Mouse (Mus musculus) R1 (cell line): ENCODE data around the gene Tmc3.

Source experiments
- DNase-seq: peaks from one replicate; pipeline ENCODE4 v3.0.0-alpha.2; 2018; ENCODE audit warnings: low read depth, low spot score

Gene Tmc3

GRCm38 (mm10) chr7:83584639-83585471, at the start of gene Tmc3:
TSS of gene Tmc3 (plus strand) at chr7:83584927.
- DNase-seq: peak; percentile 40

DNA sequence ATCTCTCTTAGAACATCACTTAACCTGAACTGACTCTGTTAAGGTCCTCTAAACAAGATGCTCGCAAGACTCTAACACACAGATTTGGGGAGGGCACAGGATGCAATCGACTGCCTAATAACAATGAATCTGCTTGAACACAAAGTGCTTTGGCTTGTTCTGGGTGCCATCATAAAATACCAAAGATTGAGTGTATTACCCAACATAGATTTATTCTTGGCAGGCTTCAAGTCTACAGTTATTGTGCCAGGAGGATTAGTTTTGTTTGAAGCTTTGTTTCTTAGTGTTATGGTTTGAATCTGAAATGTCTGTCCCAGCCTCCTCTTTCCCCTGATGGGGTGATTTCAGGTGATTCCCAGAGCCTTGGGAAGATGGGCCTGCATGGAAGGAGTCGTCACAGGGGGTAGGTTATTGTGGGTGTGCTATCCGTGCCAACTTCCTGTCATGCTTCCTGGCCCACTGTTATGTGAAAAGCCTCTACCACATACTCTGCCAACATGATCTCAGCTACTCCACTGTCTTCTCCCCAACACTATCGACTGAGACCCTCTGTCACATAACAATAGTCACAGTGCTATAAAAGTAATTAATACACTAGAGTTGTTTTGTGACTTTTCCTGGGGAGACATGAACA, 43.1 kb upstream of the Tmc3 start:
- no peak for DNase-seq

GRCm38 (mm10) chr7:83548686-83549352, 35.9 kb upstream of the Tmc3 start:
- DNase-seq: no peak

DNA sequence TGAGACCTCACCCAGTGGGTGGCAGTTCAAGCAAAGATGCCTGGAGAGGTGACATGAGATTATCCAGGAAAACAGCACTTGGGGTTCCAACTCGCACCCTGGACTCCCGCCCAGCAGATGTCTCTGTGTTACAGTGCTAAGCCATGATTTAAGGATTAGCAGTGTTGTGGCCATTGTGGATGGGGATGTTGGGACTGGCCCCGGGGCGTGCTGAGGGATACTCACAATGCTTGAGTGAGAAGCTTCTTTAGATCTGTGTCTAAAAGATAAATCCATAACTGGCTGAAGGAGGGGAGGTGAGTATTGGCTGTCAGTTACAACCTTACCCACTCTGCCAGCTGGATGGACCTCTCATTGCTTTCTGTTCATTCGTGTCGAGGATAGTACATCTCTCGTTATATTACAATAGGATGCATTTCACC, 35.4 kb upstream of the Tmc3 start:
- DNase-seq: no peak

DNA sequence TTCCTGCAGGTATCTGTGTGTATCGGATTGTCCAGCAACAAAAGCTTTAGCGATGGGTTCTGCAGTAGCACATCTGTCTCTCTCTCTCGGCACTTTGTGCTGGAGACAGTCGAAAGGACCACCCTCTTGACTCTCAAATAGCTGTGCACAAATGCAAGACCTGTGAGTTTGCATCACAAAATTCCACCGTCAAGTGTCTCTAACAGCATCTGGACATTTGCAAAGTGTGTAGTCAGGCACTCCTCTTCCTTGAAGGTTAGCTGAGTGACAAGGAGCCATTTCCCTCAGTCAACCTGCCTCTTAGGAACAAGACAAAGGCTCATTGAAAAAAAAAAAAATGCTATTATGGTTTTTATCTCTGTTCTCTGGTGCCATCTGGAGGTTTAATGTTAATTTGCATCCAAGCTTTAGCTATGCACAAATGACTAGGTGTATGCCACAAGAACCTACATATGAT, 34.7 kb upstream of the Tmc3 start:
- peak; percentile 46 for DNase-seq

- no peak for DNase-seq
Measured at GRCm38 (mm10) chr7:83554477-83554876, 30.2 kb upstream of the Tmc3 start.

DNA sequence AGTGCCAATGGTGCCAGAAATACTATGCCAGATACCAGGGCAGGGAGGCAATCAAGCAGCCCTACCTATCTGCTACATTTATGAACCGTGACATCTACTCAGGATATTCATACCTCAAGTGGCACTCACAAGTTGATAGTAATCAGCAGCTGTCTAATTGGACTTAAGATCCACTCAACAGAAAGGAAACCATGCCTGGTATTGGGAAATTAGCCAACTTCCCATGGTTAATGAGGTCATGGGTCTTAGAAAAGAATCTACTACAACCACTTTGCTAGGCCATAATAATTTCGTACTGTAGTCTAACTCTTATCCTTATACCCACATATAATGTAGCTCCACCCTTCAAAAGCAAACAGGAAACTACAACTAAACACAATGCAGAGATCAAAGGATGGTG, 28.2 kb upstream of the Tmc3 start:
- no peak for DNase-seq

DNA sequence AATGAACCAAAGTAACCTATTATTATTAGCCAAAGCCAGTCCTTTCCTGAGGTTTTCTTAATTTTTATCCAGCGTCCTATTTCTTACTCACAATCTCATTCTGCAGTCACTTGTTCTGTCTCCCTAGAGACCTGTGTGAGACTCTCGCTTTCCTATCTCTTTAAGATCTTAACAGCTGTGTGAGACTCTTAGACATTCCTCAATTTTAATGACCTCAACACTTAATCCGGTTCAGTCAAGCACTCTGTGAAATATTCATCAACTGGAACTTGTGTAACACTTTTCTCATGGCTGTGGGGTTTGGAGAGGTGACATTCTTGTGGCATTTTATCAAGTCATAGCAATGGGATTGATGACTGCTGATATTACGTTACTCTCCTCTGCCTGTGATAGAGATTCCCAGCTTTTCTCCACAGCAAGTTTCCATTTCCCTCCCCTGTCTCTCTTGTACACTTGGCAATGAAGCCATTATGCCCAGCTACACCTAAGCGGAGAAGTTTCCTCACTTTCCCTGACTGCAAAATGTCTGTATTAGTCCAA, 25.9 kb upstream of the Tmc3 start:
- DNase-seq: no peak

DNA sequence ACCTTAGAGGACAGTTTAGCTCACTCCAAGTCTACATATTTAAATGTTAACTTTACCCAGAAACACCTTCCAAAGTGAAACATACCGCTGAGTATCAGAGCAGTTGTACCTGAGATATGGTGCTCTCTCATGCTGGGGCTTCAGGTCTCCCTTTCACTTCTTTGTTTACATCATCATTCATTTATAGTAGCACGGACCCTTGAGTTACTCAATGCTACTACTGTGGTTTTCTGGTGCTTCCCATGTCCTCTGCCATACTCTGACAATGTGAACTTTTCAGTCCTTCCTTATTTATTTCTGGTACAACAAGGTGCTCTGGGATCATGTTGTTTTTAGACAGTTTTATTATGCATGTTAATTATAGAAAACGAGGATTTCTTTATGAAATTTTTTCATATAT, 25.2 kb upstream of the Tmc3 start:
- no peak for DNase-seq

DNA sequence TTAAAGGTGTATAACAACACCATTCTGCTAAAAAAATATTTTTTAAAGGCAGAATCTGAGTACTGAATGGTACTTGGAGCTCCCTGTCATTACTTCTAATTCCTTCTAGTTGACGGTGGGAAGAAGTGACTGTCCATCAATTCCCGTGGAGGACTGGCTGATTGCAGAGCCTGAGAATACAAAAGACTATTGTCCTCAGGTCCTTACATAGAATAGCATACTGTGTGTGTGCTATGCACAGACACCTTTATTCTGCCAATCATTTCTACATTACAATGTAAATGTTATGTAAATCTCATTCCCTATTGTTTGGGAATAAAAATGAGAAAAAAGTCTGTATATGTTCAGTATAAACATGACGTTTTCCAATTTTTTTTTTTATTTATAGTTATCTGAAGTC, 22.9 kb upstream of the Tmc3 start:
- DNase-seq: no peak

DNA sequence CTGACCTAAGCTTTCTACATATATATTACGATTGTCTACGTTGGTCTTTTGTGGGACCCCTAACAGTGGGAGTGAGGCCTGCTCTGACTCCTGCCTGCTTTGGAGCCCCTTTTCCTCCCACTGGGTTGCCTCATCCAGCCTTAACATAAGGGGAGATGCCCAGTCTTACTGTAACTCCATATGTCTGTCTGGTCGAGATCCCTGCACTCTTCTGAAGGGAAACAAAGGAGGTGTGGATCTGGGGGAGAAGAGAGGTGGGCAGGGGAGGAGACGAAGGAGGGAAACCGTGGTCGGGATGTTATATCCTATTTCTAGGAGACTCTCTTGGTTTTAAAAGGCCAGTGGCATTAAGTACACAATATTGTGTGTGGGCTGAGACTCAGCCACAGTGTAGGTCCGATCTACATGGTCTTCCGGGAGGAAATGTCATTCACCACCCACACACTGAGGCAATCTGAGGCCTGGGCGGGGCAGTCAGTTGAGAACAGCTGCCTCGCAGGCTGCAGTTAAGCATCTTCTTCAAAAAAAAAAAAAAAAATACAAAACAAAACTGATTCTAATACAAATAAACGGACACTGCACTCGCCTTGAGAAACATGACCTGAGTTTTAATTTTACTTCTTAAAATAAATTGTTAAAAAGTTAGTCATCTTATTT, 20.0 kb upstream of the Tmc3 start:
- peak; percentile 17 for DNase-seq

- DNase-seq: peak; percentile 50
Measured at GRCm38 (mm10) chr7:83565976-83566375, 18.8 kb upstream of the Tmc3 start.

- peak; percentile 79 for DNase-seq
Measured at GRCm38 (mm10) chr7:83567841-83568500, 16.8 kb upstream of the Tmc3 start.

GRCm38 (mm10) chr7:83568815-83569214, 15.9 kb upstream of the Tmc3 start:
- no peak for DNase-seq

- no peak for DNase-seq
Measured at GRCm38 (mm10) chr7:83569436-83569835, 15.3 kb upstream of the Tmc3 start.

- DNase-seq: no peak
Measured at GRCm38 (mm10) chr7:83571077-83571476, 13.7 kb upstream of the Tmc3 start.

- DNase-seq: peak; percentile 62
Measured at GRCm38 (mm10) chr7:83571901-83572300, 12.8 kb upstream of the Tmc3 start.

DNA sequence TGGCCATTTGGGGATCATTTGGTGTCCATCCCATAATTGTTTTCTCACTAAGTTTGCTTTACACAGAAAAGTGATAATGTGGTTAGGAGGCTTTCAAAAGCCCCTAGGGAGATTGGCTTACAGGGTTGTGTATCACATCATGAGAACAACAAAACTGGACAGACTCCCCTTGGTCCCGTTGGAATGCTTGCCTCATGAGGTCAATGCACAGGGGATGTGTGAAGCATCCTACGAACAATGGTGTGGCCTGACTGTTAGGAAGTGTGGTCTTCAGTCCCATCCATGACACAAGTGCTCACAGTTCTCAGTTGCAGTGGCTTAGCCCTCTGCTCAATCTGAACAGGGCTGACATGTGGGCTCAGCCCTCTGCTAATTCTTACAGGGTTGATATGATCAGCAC, 12.3 kb upstream of the Tmc3 start:
- no peak for DNase-seq

GRCm38 (mm10) chr7:83580946-83581345, 3.8 kb upstream of the Tmc3 start:
- no peak for DNase-seq

- no peak for DNase-seq
Measured at GRCm38 (mm10) chr7:83594056-83594455, 9.3 kb downstream of the Tmc3 start.

DNA sequence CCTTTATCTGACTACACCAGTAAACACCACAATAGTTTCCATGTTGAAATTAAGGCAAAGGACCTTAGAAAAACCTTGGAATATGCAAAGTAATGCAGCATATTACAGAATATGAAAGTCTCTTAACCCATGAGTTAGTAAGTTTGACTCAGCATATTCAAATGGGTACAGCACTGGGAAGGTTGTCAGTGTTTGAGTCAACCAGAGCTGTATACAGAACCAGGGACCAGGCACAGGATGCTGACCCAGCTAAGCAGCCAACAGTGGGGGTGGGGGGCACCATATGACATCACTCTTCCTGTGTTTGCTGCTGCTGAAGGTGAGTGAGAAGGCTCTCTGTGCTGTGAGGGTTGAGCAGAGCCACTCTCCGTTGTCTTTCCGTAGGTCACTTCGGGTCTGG, 12.3 kb downstream of the Tmc3 start:
- no peak for DNase-seq
